Mouse (Mus musculus) MN1 (cell line): ENCODE results near the gene Kif3a.

ENCODE experiments used
- DNase-seq: peaks from one replicate; pipeline ENCODE4 v3.0.0-alpha.2; 2016; ENCODE audit warnings: low spot score

The Kif3a gene

GRCm38 (mm10) chr11:53567224-53568014 lies at the start of gene Kif3a:
TSS of gene Kif3a (plus strand) at chr11:53567379.
- DNase-seq = peak; percentile 99

GRCm38 (mm10) chr11:53518759-53519158 lies 48.4 kb upstream of the Kif3a start:
- DNase-seq = no peak

DNA sequence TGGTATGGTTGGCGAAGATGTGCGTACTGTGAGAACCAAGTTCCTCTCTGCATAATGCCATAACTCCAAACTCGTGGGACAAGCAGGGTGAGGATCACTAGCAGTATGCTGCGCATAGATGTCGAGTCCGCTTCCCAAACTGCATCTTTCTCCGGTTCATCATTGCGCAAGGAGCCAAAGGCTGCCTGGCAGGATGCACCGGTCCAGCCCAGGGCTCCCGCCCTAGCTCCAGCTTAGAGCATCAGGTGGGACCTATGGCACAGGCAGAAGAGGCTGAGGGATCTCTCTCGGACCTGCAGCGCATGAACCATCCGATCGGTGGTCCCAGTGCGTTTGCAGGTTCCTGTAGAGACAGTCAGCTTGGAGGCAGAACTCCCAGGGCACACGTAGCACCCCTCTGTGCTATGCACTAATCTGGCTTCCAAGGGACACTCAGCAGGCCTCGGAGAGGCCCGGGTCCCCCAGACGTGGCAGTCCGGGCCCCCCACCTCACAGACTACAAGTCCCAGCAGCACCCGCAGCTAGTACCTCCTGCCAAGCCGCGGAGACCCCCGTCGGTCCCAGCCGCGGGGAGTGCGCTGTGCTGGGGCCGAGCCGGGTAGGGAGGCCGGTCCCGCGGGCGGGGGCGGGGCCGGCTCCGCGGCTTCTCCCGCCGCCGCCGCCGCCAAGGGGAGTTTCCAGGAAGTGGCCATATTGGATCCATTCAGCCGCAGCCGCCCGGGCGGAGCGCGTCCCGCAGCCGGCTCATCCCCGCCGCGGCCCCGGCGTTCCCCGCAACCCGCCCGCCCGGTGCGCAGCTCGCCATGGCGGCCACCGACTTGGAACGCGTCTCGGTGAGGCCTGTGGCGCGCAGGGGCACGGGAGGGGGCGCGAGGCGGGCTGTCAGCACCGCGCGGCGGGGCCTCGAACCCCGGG lies 47.7 kb upstream of the Kif3a start, which contains the start of gene Sept8:
Gene Sept8, plus strand, starts transcription at position 51 of the 915 bp plus-strand sequence.
- DNase-seq = peak; percentile 77

GRCm38 (mm10) chr11:53520122-53520978 lies 46.8 kb upstream of the Kif3a start:
- DNase-seq = peak; percentile 73

GRCm38 (mm10) chr11:53521120-53521820 lies 45.9 kb upstream of the Kif3a start:
- peak; percentile 49 for DNase-seq

DNA sequence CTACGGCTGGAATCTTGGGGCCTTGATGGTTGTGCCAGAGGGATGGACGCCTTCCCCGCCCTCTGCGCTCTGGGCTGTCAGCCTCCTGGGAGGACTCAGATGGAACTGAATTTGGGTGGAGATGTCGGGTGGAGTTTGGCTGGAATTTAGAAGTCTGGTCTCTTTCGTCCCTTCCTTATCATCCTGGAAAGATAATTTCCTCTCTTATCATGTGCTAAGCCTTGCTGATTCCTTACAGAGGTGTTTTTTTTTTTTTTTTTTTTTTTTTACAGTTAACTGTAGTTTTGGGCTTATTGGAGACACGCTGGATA lies 45.4 kb upstream of the Kif3a start:
- no peak for DNase-seq

DNA sequence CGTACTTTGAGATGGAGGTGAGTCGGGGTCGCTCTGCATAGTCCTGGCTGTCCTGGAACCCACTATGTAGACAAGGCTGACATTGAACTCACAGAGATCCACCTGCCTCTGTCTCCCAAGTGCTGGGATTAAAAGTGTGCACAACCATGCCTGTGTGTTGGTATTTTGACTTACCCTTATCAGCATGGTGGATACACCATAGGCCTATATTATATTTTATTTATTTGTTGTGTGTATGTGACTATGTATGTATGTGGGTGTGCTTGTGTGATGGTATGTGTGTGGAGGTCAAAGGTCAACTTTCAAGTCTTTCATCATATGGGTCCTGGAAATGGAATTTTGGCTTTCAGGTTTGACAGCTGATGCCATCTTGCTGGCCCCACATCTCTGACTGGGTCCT lies 44.8 kb upstream of the Kif3a start:
- DNase-seq = no peak

DNA sequence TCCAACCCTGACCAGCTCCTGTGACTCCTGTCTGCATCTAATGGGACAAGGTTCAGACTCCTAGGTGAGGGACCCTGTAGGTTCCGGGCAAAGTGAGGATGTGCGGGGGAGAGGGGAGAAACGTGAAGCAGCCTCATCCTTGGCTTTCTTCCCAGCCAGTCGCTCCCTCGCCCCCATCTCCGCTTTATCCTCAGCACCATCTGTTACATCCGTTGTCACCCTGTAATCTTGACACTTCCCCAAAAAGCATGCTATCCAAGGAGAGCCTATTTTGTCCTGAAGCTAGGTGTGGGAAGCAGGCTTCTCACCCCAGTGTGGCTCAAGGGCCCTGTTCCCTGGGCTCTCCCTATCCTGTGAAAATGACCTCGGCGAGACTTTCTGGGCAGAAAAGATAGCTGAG lies 44.2 kb upstream of the Kif3a start:
- DNase-seq = no peak

DNA sequence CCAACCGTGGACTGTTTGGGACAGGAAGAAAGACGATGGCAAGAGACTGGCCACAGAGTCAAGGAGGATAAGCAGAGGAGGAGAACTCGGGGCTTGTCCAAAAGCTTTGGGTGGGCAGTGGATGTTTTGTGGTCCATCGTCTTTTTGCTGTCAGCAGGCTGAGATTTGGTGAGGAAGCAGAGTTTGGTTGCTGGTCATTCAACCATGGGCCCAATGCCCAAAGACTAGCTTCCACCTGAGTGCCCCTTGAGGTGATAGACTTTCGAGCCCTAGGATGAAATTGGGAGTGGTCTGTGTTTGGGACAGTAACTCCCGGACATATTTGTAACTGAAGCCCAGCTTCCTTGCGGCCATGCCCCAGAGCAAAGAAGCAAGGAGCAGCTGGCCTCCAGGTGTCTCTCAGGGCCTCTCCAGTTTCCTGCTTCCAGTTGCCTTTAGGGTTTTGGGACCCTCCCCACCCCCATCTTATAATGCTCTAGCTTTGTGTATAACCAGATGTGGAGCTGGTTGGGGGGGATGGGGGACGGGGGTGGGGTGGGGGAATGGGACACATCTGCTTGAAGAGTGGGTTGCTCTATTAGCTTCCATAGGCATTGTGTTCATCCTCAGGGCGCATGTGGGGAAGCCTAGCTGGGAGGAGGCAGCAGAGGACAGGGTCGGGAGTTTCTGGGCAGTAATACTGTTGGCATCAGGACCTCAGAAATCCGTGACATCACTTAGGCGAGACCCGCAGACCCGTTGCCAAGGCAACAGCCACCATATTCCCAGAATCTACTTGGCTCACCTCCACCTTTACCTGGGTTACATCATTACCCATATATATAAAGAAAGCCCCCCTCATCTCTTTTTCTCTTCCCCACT lies 43.4 kb upstream of the Kif3a start:
- DNase-seq = no peak

DNA sequence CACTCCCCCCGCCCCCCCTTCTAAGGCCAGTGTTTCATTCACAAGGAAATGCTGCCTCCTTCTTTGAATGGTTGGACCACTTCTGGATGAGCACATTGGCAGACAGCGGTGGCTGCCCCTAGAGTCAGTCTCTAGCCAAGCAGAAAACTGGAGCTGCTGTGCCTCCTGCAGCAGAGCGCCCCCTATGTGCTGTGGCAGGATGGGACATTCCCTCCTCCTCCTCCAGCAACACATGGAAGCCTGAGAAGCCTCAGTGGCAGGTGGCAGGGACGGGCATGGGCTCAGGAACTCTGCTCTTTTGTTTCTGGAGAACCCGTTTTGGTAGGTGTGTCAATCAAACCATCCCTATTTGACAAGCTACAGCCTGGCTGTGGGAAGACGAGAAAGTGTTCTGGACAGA lies 42.3 kb upstream of the Kif3a start:
- no peak for DNase-seq

GRCm38 (mm10) chr11:53525461-53525860 lies 41.7 kb upstream of the Kif3a start:
- no peak for DNase-seq

DNA sequence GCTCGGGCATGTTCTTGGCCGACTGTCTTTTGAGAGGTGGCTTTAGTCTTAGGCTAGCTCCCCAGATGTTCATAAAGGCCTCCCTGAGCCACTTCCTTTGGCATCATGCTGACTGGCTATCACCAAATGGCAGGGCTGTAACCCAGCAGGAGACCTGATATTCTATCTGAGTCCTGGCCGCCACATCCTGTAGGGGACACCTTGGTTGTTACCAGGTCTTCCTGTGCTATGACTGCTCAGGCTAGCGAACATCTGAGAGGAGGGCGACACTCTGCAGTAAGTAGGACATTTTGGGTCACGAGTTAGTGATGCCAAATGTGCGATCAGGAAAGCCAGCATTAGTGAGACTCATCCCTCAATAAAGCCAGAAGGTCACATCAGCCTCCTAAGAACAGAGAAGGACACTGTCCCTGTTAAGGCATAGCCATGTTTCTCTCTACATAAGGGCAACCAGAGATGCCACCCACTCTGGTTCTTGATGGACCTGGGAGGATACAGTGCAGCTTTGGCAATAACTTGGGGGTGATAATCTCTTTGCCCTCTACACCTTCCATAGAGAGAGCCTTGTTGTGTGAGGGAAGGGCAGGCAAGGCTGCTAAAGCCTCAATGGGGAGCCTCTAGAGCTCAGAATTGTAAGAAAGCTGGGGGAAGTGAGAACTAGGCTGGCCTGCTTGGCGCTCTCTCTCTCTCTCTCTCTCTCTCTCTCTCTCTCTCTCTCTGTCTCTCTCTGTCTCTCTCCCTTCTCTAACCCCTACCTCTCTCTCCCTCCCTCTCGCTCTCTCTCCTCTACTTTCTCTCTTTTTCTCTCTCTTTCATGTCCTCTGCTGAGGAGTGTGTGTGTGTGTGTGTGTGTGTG lies 38.6 kb upstream of the Kif3a start:
- DNase-seq = no peak

GRCm38 (mm10) chr11:53529253-53529557 lies 38.0 kb upstream of the Kif3a start:
- DNase-seq = peak; percentile 46

DNA sequence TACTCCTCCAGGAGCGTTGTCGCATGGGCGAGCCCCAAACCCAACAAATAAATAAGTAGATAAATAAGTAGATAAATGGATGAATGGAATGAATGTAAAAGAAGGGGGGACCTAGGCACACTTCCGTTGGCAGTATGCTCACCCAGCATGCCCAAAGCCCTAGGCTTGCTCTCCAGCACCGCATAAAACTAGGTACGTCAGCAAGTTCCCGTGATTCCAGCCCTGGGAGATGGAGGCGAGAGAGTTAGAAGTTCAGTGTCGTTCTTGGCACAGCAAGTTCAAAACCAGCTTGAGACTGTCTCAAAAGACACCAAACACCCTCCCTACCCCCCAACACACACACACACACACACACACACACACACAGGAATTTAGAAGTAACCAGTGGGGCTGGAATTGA lies 37.2 kb upstream of the Kif3a start:
- no peak for DNase-seq

DNA sequence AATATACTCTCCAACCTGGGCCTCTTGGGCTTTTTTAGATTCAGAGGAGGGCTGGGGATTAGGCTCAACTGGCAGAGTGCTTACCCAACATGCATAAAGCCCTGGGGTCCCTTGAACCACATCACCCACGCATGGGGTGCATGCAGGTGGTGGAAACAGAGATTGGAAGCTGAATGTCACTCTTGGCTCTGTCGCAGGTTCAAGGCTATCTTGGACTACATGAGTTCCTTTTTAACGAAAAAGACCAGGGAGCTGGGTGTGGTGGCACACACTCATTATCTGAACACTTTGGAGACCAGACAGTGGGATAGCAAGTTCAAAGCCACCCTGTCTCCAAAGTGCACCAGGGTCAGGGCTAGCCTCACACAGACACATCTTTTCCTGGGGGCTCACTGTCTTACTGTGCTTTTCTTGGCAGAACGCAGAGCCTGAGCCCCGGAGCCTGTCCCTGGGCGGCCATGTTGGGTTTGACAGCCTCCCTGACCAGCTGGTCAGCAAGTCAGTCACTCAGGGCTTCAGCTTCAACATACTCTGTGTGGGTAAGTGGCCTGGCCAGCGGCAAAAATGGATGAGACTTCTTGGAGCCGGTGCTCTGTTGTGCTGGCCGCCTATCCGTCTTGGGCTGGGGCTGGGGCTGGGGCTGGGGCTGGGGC lies 35.5 kb upstream of the Kif3a start:
- no peak for DNase-seq

DNA sequence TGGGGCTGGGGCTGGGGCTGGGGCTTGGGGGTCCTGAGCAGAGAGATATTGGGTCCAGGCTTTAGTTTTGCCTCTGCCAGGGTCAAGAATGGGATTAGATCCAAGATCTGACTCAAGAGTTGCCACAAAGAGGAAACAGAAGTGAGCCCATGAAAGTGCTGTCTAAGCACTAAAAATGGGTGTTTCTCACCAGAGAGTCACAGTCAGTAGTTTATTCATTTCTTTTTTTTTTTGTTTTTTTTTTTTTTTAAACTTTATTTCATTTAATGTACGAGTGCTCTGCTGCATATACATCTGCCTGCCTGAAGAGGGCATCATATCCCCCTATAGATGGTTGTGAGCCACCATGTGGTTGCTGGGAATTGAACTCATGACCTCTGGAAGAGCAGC lies 35.0 kb upstream of the Kif3a start:
- no peak for DNase-seq

GRCm38 (mm10) chr11:53539002-53539491 lies 28.1 kb upstream of the Kif3a start:
- no peak for DNase-seq

DNA sequence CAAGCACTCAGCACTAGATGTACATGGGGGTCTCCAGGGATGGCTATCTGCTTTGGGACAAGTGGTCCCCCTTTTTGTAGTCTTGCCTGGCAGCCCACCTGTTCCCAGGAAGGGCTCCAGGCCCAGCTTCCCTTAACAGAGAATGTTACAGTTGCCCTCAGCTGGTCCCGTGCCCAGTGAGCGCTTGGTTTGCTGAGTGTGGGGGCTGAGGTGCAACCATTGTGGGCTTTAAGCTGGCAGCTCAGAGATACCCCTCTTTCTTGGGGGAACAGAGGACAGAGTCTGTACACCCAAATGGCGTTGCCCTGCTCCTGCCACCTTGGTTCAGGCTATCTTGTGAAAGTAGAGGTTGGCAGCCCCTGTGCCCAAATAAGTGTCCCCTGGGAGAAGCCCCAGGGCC lies 26.8 kb upstream of the Kif3a start:
- no peak for DNase-seq

DNA sequence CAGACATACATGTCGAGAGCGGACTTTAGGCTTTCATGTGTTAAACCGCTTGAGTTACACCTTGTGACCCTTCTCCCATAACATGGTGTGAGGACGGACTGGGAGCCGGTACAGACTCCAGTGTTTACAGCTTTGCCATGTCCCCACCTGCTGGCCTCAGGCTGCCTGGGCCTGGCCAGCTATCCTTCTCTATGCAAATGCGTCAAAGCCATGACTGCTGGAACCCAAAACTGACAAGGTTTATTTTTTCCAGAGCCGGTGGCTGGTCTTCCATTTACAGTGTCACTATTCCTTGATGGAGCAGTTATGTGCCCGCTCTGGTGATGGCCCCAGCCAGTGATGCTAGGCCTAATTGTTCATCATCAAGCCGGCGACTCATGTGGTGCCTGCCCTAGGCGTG lies 26.0 kb upstream of the Kif3a start:
- DNase-seq = no peak
